Mouse (Mus musculus): Measurements from ENCODE around the gene Prrx1.

- no peak for TF ChIP-seq GATA1 (IDR thresholded peaks at IDR 0.05; ENCODE audit: low read length)
- TF ChIP-seq TAL1 (IDR thresholded peaks at IDR 0.05; ENCODE audit: low read length): no peak
These were observed 61.7 kb downstream of the Prrx1 start for GRCm38 (mm10) chr1:163251766-163252165.

All from erythroblast, embryonic 14.5 days (primary cell).